In genomic region chr1:56900706-56901287, GRCm38 (mm10) we compare ENCODE assay signal across 26 mouse cellular contexts.
DNase-seq lines count a peak whose midpoint lies in the region; ATAC-seq and TF ChIP-seq lines count a peak whose summit lies in the region.
"Had no signal": no experiment of that assay in that cellular context is flagged by ENCODE, and none has a peak within 500 bp of the region (broad histone marks: within the 10 kb centered on the region; RNA-seq: fewer than 3 reads in every experiment).

No protein-coding gene starts in this region.

- intact Hi-C loops in left cerebral cortex, adult 2 months (cut with DNase I), result no loop called here
- intact Hi-C loops in left cerebral cortex, postnatal 36 days (cut with DNase I), result no loop called here

- no peak overlapping the region for H3K9ac ChIP-seq in forebrain, embryonic 13.5 days
- no peak overlapping the region for H3K9ac ChIP-seq in forebrain, embryonic 12.5 days
- H3K9ac ChIP-seq in forebrain, postnatal 0 days, result no peak overlapping the region
- H3K9ac ChIP-seq: embryonic facial prominence, embryonic 15.5 days; hindbrain, embryonic 13.5 days; intestine, embryonic 15.5 days had no signal

- no peaks in the 10 kb centered on the region for H3K27me3 ChIP-seq in forebrain, embryonic 13.5 days
- no peaks in the 10 kb centered on the region for H3K27me3 ChIP-seq in forebrain, embryonic 12.5 days
- H3K27me3 ChIP-seq in forebrain, postnatal 0 days (ENCODE audit: insufficient read depth, low read length), result no peaks in the 10 kb centered on the region
- no peaks in the 10 kb centered on the region for H3K27me3 ChIP-seq in forebrain, embryonic 10.5 days (ENCODE audit: poor library complexity, severe bottlenecking)
- H3K27me3 ChIP-seq: CH12.LX; embryonic facial prominence, embryonic 15.5 days; hindbrain, embryonic 13.5 days; intestine, embryonic 15.5 days; Patski had no signal

- H3K36me3 ChIP-seq in forebrain, embryonic 13.5 days (ENCODE audit: poor library complexity, severe bottlenecking), result peaks cover 7% of the 10 kb centered on the region; the same call in 1 of the 2 replicates
- H3K36me3 ChIP-seq in forebrain, embryonic 12.5 days (replicated peaks), result no peaks in the 10 kb centered on the region
- no peaks in the 10 kb centered on the region for H3K36me3 ChIP-seq in forebrain, postnatal 0 days (ENCODE audit: insufficient read depth)
- H3K36me3 ChIP-seq in forebrain, embryonic 10.5 days (replicated peaks), result peaks cover 18% of the 10 kb centered on the region
- H3K36me3 ChIP-seq: G1E; hindbrain, embryonic 13.5 days; intestine, embryonic 15.5 days had no signal

- H3K27ac ChIP-seq in forebrain, embryonic 13.5 days, result peak overlapping the region; percentile 49; the same call in 1 of the 2 replicates
- H3K27ac ChIP-seq in forebrain, embryonic 12.5 days, result no peak overlapping the region
- peak overlapping the region; percentile 45; the same call in 1 of the 2 replicates for H3K27ac ChIP-seq in forebrain, postnatal 0 days (ENCODE audit: low read depth, low read length)
- no peak overlapping the region for H3K27ac ChIP-seq in forebrain, embryonic 10.5 days
- peak overlapping the region; percentile 82 for H3K27ac ChIP-seq in left cerebral cortex, adult 2 months
- H3K27ac ChIP-seq: embryonic facial prominence, embryonic 15.5 days; hindbrain, embryonic 10.5 days; hindbrain, embryonic 13.5 days; intestine, embryonic 15.5 days had no signal

- 85% methylated on average over 3 of the region's 3 CpGs for WGBS in forebrain, embryonic 13.5 days
- WGBS in forebrain, embryonic 12.5 days, result 87% methylated on average over 3 of the region's 3 CpGs
- 64% methylated on average over 3 of the region's 3 CpGs for WGBS in forebrain, postnatal 0 days
- WGBS in forebrain, embryonic 10.5 days, result 89% methylated on average over 3 of the region's 3 CpGs

- H3K9me3 ChIP-seq in forebrain, embryonic 13.5 days (replicated peaks), result no peaks in the 10 kb centered on the region
- H3K9me3 ChIP-seq in forebrain, embryonic 12.5 days, result no peaks in the 10 kb centered on the region
- H3K9me3 ChIP-seq in forebrain, postnatal 0 days (ENCODE audit: low read length), result no peaks in the 10 kb centered on the region
- no peaks in the 10 kb centered on the region for H3K9me3 ChIP-seq in forebrain, embryonic 10.5 days
- H3K9me3 ChIP-seq: embryonic facial prominence, embryonic 15.5 days; hindbrain, embryonic 10.5 days; hindbrain, embryonic 13.5 days; intestine, embryonic 15.5 days had no signal

- ATAC-seq in forebrain, embryonic 13.5 days, result no peak
- ATAC-seq in forebrain, embryonic 12.5 days (ENCODE audit: low FRiP score), result no peak
- no peak for ATAC-seq in forebrain, postnatal 0 days
- ATAC-seq: hindbrain, embryonic 16.5 days; intestine, embryonic 15.5 days; Patski had no signal

- H3K4me1 ChIP-seq in forebrain, embryonic 13.5 days, result peaks cover 6% of the 10 kb centered on the region; the same call in 1 of the 2 replicates
- H3K4me1 ChIP-seq in forebrain, embryonic 12.5 days, result no peaks in the 10 kb centered on the region; the same call in 1 of the 2 replicates
- H3K4me1 ChIP-seq in forebrain, postnatal 0 days (ENCODE audit: insufficient read depth), result no peaks in the 10 kb centered on the region; the same call in none of the 2 replicates
- peaks cover 10% of the 10 kb centered on the region for H3K4me1 ChIP-seq in forebrain, embryonic 10.5 days
- H3K4me1 ChIP-seq: embryonic facial prominence, embryonic 15.5 days had no signal

- DNase-seq in forebrain, postnatal 0 days, result no peak
- DNase-seq in forebrain, embryonic 10.5 days (ENCODE audit: extremely low spot score, low spot score), result no peak
- no peak for DNase-seq in left cerebral cortex, adult 2 months (ENCODE audit: extremely low spot score in 1 of 2, low spot score in 2 of 2)
- no peak for DNase-seq in left cerebral cortex, postnatal 36 days (ENCODE audit: low spot score in 2 of 2)
- DNase-seq in right cerebral cortex, postnatal 4 days, result no peak
- DNase-seq: adrenal gland, postnatal 10 days; adrenal gland, postnatal 36 days; B cell, adult 2 months; cerebellum, adult 11 months; cerebellum, adult 2 months; cerebellum, adult 9-11 months; embryo, embryonic 11 days; gastrocnemius, postnatal 25 days; kidney, adult 11 months; kidney, adult 8-10 months had no signal

- no peak overlapping the region for H3K4me2 ChIP-seq in forebrain, embryonic 13.5 days
- no peak overlapping the region for H3K4me2 ChIP-seq in forebrain, embryonic 12.5 days
- no peak overlapping the region for H3K4me2 ChIP-seq in forebrain, postnatal 0 days (ENCODE audit: low read depth)
- H3K4me2 ChIP-seq: embryonic facial prominence, embryonic 15.5 days; heart, embryonic 11.5 days; hindbrain, embryonic 13.5 days; intestine, embryonic 15.5 days had no signal

- no peak overlapping the region for H3K4me3 ChIP-seq in forebrain, embryonic 13.5 days
- H3K4me3 ChIP-seq in forebrain, embryonic 12.5 days (replicated peaks), result no peak overlapping the region
- H3K4me3 ChIP-seq in forebrain, postnatal 0 days (ENCODE audit: low read depth, low read length), result no peak overlapping the region
- no peak overlapping the region for H3K4me3 ChIP-seq in forebrain, embryonic 10.5 days
- no peak overlapping the region for H3K4me3 ChIP-seq in left cerebral cortex, adult 2 months
- H3K4me3 ChIP-seq: embryonic facial prominence, embryonic 15.5 days; hindbrain, embryonic 10.5 days; hindbrain, embryonic 13.5 days; intestine, embryonic 15.5 days had no signal

- no peak for TF ChIP-seq CTCF in forebrain, postnatal 0 days (IDR thresholded peaks at IDR 0.05; ENCODE audit: low read depth)
- TF ChIP-seq CTCF in left cerebral cortex, adult 2 months (IDR thresholded peaks at IDR 0.05), result no peak

Comparison
In these comparisons a context has a peak if more than half of its experiments do, and no peak if none do; other contexts are left out.
1. H3K27ac ChIP-seq: peak in forebrain, embryonic 13.5 days (single experiment), forebrain, postnatal 0 days (single experiment) and left cerebral cortex, adult 2 months (single experiment); none in forebrain, embryonic 12.5 days (single experiment) and forebrain, embryonic 10.5 days (single experiment).